Mouse (Mus musculus): Measurements from ENCODE around the gene Creb3l4.

GRCm38 (mm10) chr3:90273855-90274254 lies 30.5 kb upstream of the Creb3l4 start:
- TF ChIP-seq RAD21 (IDR thresholded peaks at IDR 0.05; ENCODE audit: low read depth, low read length): no peak
- TF ChIP-seq JUND (conservative IDR thresholded peaks at IDR 0.05; ENCODE audit: low read depth, low read length): no peak
- TF ChIP-seq CTCF (conservative IDR thresholded peaks at IDR 0.05 in 1 of 2, IDR thresholded peaks at IDR 0.05 in 1 of 2; ENCODE audit: low read depth in 2 of 2, low read length in 2 of 2): no peak
- no peak for TF ChIP-seq E2F4 (IDR thresholded peaks at IDR 0.05; ENCODE audit: insufficient replicate concordance, low read depth, low read length)
- TF ChIP-seq USF1 (IDR thresholded peaks at IDR 0.05; ENCODE audit: low read depth, low read length): no peak
- no peak for TF ChIP-seq MAFK (IDR thresholded peaks at IDR 0.05; ENCODE audit: insufficient replicate concordance, low read length)
- no peak for TF ChIP-seq POLR2A (IDR thresholded peaks at IDR 0.05; ENCODE audit: low read depth, low read length)
- no peak for TF ChIP-seq JUN (IDR thresholded peaks at IDR 0.05; ENCODE audit: insufficient read depth, low read depth, low read length)
- TF ChIP-seq CHD1 (IDR thresholded peaks at IDR 0.05; ENCODE audit: low read depth, low read length): no peak
